Mouse (Mus musculus): Measurements from ENCODE around the gene Sh2b2.
A peak's percentile ranks its signal among the peaks of the same experiment; 100 is the strongest.

GRCm38 (mm10) chr5:136191870-136192269, 54.5 kb downstream of the Sh2b2 start:
- TF ChIP-seq CTCF (conservative IDR thresholded peaks at IDR 0.05; ENCODE audit: low read length) (peak; percentile 48), NANOG (IDR thresholded peaks at IDR 0.05; ENCODE audit: borderline replicate concordance, low read length) (no peak)
